Mouse (Mus musculus): ENCODE measurements around the gene Gm10277.

GRCm38 (mm10) chr11:77771879-77772713 lies 15.5 kb downstream of the Gm10277 start:
- TF ChIP-seq GATA1 (IDR thresholded peaks at IDR 0.05; ENCODE audit: borderline replicate concordance, low read length): no peak
- TF ChIP-seq FLI1 (IDR thresholded peaks at IDR 0.05; ENCODE audit: low read length): no peak
